Mouse (Mus musculus) embryo, embryonic 10 days (tissue): ENCODE measurements around the gene Hcrtr1.
A peak's percentile ranks its signal among the peaks of the same experiment; 100 is the strongest.

Source experiments
- DNase-seq: peaks from one replicate; pipeline ENCODE4 v3.0.0-alpha.2; 2015; ENCODE audit warnings: low spot score

Hcrtr1 gene

DNA sequence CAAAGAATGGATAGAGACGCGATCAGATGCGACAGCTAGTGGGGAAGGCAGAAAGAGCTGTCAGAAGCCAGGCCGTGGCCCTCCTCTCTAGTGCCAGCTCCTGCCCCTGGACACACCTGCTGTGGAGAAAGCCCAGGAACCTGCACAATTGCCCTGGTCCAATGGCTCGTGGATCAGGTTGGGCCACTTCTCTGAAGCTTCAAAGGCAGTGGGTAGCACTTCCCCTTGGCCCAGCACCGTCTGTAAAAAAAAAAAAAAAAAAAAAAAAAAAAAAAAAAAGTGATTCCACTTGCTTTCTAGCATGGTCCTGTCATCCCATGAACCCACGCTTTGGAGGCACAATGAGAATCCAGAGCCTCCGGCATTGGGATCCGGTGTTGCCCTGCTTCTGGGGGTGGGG, 28.7 kb upstream of the Hcrtr1 start:
- DNase-seq = no peak

- DNase-seq = no peak
These were observed 28.2 kb upstream of the Hcrtr1 start for GRCm38 (mm10) chr4:130167321-130167720.

GRCm38 (mm10) chr4:130166592-130166991, 27.4 kb upstream of the Hcrtr1 start:
- no peak for DNase-seq

- DNase-seq = no peak
These were observed 26.9 kb upstream of the Hcrtr1 start for GRCm38 (mm10) chr4:130166061-130166460.

DNA sequence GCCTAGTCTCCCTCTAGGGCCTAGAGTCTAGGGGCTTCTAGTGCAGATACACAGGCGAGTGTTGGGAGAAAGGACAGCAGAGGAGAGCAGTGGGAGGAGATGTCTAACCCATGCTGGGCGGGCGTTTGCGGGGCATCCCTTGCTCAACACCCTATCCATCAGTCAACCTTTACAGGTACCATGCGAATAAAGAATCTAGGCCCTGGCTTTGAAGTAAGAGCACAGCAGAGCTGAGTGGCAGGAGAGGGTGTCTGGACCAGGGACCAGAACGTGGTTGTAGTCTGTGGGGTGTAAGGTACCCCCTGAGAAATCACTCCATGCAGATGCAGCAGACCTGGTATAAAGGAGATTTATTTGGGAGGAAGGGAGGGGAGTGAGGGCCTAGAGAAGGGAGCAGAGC, 25.0 kb upstream of the Hcrtr1 start:
- no peak for DNase-seq

- DNase-seq = peak; percentile 34
These were observed 24.3 kb upstream of the Hcrtr1 start for GRCm38 (mm10) chr4:130163391-130163861.

- no peak for DNase-seq
These were observed 22.2 kb upstream of the Hcrtr1 start for GRCm38 (mm10) chr4:130161349-130161748.

- DNase-seq = no peak
These were observed 17.7 kb upstream of the Hcrtr1 start for GRCm38 (mm10) chr4:130156812-130157371.

- DNase-seq = no peak
These were observed 15.1 kb upstream of the Hcrtr1 start for GRCm38 (mm10) chr4:130154250-130154649.

DNA sequence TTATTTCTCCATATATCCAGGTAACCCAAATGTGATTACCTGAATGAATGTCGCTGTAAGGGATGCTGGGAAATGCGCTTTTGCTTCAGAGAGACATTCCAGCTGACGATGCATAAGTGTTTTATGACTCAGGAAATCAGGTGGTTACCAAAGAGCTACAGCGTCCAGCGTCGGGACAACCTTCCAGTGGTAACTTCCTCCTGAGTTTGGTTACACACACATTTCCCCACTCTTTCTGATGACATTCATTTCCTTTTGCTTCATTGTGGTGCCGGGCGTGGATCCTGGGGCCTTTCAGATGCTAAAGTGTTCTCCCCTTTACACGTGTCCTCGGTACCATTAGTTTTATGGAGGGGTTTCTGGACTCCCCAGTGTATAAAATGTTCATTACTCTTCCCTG, 9.2 kb upstream of the Hcrtr1 start:
- no peak for DNase-seq

DNA sequence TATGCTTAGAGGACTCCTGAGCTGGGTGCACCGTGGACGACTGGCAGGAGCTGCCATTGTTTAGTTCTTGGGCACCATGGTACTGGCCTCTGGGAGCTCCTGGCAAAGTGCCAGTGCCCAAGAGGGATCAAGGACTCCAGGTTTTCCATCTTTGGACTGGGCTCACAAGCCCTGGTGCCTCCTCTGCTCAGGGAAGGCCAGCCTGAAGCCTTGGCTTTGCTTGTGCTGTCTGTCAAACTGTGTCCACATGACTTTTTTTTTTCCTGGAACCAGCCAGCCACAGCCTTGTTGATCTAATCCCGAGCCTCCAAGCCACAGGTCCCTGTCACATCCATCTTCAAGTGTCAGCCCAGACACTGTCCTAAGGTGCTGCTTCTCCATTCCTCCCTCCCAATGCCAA, 2.6 kb upstream of the Hcrtr1 start:
- DNase-seq = no peak

- no peak for DNase-seq
These were observed 1.8 kb upstream of the Hcrtr1 start for GRCm38 (mm10) chr4:130140992-130141402.

DNA sequence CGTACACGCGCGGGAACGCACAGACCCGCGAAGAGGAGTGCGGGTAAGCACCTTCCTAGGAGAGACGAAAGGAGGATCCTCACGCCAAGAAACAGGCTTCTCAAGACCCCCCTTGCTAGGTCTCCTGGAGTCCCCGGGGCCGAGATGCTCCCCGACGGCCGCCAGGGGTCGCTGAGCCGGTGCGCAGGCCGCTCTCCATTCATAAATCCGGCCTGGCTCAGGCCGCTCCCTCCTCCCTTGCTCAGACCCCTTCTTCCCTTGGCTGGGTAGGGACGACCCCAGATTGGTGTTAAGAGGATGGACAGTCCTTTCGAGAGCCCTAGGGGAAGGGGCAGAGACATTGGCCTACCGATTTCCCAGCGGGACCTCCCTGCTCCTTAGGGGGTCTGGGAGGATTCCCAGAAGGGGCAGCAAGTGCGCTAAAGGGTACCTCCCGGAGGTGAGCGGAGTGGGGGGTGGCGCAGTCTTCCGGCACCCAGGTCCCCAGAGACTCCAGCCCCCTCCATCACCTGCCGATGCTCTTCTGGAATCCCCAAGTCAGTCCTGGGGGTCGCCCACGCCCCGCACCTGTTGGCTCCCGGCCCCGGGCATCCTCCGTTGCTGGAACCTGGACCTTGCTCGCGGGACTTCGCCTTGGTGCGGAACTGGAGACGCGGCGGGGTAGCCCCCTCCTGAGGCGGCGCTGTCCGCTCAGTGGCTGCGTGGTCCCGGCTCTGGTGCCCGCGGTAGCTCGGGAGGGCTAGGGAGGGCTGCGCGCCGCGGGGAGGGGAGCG, 532 bp downstream of the Hcrtr1 start:
- peak; percentile 87 for DNase-seq

- DNase-seq = no peak
These were observed 5.8 kb downstream of the Hcrtr1 start for GRCm38 (mm10) chr4:130133399-130133798.

DNA sequence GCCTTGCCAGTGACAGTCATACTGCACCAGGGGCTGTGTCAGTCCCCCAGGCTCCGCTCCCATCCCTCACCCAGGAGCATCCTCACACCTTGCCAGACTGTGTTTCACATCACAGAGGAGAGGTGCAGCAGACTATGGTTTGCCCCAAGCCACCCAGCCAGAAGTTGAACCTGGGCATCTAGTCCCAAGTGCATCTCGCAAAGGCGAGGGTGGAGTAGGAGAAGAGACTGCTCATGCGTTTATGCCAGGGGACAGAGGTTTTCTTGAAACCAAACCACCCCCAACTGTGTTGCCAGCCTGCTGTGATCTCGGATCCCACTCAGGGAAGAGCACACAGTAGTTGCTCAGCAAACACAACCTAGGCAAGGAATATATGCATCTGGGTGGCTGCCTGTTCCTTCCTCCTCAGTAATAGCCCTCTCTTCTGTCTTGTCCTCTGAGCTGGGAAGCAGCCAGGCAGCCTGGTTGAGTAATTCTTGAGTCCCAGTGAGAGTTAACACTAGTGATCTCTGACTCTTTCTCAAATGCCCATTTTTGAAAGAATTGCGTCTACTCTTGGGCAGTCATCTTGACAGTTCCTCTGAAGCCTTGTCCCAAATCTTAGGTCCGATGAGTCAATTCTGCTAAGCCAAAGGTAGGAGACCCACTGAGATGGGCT, 7.6 kb downstream of the Hcrtr1 start:
- DNase-seq = no peak

GRCm38 (mm10) chr4:130130641-130131350, 8.4 kb downstream of the Hcrtr1 start:
- DNase-seq = no peak

- no peak for DNase-seq
These were observed 9.1 kb downstream of the Hcrtr1 start for GRCm38 (mm10) chr4:130130082-130130481.

GRCm38 (mm10) chr4:130128907-130129306, 10.3 kb downstream of the Hcrtr1 start:
- no peak for DNase-seq

DNA sequence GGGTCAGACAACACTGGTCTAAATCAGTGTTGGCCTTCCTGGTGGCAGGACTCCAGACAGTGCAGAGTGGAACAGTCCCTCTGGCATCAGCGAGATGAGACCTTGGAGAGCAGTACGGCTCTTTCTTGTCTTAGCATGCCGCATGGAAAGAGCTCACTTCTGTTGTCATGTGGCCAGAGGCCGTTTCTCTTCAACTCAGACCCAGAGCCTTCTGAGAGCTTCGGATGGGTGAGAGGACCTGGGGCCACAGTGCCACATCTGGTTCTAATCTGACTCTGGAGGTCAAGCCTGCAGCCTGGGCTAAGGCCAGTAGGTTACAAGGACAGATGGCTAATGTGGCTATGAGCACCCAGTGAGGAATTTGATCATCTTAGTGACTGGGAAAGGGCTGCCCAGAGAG, 13.2 kb downstream of the Hcrtr1 start:
- DNase-seq = peak; percentile 77

DNA sequence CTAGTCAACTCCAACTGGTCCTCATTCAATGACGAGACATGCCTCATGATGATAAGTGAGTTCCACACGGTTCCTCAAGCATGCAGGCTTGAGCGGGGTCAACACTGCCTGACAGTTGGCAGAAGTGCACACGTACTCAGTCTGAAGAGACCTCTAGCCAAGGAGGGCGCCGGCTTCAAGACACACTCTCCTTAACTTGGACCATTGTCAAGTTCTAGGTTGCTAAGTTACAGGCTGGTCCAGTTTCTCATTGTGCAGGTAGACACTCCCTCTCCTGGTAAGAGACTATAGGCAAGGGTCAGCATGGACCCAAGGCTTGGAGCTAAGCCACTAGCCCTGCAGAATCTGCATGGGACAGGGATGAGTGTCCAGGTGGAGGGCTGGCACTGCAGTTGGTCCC, 14.0 kb downstream of the Hcrtr1 start:
- DNase-seq = no peak

DNA sequence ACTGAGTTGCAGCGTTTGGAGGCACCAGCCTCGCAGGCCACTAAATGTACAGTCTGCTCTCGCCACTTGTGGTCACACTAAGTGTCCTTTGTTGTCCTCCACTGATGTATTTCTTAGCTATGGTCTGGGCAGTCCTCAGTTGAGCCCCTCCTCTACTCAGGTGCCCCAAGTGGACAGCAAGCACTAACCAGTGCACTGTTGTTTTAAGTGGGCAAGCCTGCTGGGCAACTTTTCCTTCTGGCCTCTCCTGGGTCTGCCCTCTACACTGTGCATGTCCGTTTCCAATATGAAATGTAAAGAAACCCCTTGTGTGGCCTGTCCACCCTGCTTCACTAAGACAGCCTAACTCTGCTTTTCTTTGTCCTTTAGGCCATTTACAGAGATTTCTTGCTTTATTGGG, 15.0 kb downstream of the Hcrtr1 start:
- no peak for DNase-seq

DNA sequence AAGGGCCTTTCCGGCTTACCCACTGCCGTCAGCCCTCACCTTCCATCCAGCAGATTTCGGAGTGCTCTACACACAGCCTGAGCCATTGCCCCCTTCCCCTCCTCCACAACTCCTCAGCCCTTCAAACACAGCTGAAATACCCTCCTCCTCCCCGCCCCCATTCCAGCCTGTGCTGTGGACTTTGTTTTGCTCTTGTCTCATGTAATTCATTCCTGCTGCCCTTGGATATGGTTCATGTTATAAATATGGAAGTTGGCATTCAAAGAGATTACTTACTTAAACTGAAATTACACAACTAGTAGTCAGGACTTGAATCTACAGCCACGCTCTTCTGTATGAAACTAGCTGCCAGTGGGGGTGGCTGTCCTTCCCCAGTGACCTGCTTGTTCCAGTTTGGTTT, 16.1 kb downstream of the Hcrtr1 start:
- DNase-seq = no peak

GRCm38 (mm10) chr4:130121560-130121959, 17.6 kb downstream of the Hcrtr1 start:
- no peak for DNase-seq
